Mouse (Mus musculus) cerebellum, postnatal 10 days (tissue): Measurements from ENCODE around the gene Ptpdc1.

Experiments
- DNase-seq, 2 experiments: peaks; one replicate each; pipeline ENCODE4 v3.0.0; 2021; ENCODE audit warnings: mixed read lengths in 2 of 2

Ptpdc1 gene

GRCm38 (mm10) chr13:48546330-48546917, 79.0 kb downstream of the Ptpdc1 start:
- DNase-seq: peak; percentile 99 to 100

GRCm38 (mm10) chr13:48545476-48546281, 79.8 kb downstream of the Ptpdc1 start:
- DNase-seq: peak; percentile 100

DNA sequence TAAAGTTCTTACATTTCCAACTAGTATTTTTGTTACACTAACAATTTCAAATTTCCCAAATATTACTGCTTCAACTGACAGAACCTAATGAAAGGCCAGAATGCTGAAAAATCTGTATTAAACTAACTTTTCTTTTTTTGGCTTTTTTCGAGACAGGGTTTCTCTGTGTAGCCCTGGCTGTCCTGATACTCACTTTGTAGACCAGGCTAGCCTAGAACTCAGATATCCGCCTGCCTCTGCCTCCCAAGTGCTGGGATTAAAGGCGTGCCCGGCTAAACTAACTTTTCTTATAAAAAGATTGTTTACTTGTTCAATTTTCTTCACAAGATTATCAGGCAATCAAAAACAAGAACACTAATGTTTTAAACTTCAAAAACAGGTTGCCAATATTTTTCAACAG, 80.6 kb downstream of the Ptpdc1 start:
- no peak for DNase-seq

DNA sequence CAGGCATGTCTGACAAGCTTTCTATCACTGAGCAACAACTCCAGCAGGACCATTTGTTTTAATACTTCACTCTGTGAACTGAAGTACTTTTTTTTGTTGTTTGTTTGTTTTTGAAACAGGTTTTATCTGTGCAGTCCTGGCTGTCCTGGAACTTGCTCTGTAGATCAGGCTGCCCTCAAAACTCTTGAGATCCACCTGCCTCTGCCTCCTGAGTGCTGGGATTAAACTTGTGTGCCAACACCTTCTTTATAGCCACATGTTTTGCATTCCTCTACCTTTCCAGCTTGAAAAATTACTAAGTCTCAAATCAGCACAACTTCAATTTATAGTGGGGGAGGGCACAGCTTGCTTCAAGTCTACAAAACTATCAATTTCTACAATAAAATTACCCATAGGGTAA, 81.1 kb downstream of the Ptpdc1 start:
- no peak for DNase-seq

GRCm38 (mm10) chr13:48540488-48540887, 85.0 kb downstream of the Ptpdc1 start:
- no peak for DNase-seq

DNA sequence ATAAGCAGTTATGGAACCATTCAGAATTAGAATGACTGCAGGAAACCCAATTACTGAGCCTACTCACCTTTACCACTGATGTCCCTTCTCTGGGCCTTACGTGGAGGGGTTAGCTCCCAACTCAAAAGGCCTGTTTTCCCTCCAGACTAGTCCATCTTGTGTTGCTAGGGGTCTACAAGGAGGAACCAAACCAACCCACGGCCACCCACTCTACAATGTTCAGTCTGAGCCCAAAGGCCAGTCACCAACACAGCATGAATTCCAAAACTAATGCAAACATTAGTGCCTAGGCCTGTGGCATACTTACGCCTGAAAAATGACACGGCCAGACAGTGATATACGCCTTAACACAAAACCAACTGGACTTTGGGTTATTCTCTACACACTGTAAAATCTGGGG, 92.0 kb downstream of the Ptpdc1 start:
- DNase-seq: no peak

GRCm38 (mm10) chr13:48531448-48531847, 94.0 kb downstream of the Ptpdc1 start:
- DNase-seq: no peak

DNA sequence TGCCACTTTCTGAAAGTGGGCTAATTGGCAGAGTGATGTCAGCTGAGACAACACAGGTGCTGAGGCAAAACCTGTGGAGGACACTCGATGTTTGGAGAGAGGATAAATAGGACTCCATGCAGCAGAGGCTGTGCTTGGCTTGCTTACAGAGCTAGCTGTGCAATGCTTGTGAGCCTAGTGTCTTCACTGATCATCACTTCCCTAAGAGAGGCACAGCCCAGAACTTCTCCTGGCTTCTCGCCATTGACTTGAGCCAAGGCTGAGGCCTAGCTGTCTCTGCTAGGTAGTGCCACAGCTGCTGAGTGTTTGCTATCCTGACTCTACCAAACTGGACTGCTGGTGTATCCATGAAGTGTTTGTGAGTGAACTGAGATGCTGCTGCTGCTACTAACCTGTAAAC, 94.8 kb downstream of the Ptpdc1 start:
- peak; percentile 54 to 69 for DNase-seq

- no peak for DNase-seq
Measured at GRCm38 (mm10) chr13:48529028-48529427, 96.4 kb downstream of the Ptpdc1 start.

DNA sequence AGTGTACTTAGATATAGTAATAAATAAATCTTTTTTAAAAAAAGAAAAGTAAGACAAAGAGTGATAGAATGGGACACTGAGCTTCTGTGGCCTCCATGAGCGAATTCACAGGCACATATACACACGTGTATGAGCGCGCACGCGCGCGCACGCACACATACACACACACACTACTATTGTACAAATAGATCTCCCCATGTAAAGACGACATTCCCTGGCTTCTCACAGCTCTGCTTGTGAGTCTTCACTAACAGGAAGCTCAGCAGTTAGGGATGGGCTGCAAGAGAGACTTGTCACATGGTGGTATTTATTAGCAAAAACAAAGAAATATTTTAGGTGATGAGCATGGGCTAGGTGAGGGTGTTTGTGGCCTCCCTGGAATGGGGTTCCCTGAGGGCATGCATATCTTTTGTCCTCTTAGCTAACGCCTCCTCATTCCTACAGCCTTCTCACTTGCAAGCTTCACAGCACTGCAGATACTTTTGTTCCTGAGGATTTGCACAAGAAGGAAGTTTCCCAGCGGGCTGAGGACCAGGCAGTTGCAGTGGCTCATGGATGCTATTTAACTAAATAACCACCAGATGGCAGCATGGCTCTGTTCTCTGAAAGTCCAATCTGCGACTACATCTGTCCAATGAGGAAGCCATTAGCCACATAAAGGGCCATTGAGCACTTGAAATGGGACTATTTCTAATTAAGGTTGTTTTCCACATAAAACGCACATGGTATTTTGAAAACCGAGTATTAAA, 97.2 kb downstream of the Ptpdc1 start:
- peak; percentile 76 to 86 for DNase-seq
